Mouse (Mus musculus) liver, embryonic 16.5 days (tissue): ENCODE results near the gene Cib1. TPM values are rescaled to one million over a fixed set of nuclear protein-coding genes. Genes with fewer than 3 reads are reported as not detected.

Source experiments
- ATAC-seq: fragments of 200-750 bp; cut with Nextera tagmentation; 2 replicates; pipeline ENCODE4 v1.8.0; 2017; ENCODE audit warnings: low read depth, mild to moderate bottlenecking, moderate number of reproducible peaks, moderate library complexity
- H3K27ac ChIP-seq: fragments of 300-500 bp; sonication (generic); 2 replicates; pipeline ENCODE4 v1.5.1; 2014; ENCODE audit warnings: mild to moderate bottlenecking, low read length
- H3K27me3 ChIP-seq: fragments of 300-500 bp; sonication (generic); 2 replicates; pipeline ENCODE4 v1.6.1; 2014; ENCODE audit warnings: low read depth, low read length, mixed read lengths; ENCODE audit not compliant: control insufficient read depth, insufficient read depth
- H3K36me3 ChIP-seq: fragments of 300-500 bp; sonication (generic); 2 replicates; pipeline ENCODE4 v1.6.1; 2014; ENCODE audit warnings: mild to moderate bottlenecking; ENCODE audit not compliant: control insufficient read depth, insufficient read depth
- H3K4me1 ChIP-seq: fragments of 300-500 bp; sonication (generic); 2 replicates; pipeline ENCODE4 v1.6.1; 2014; ENCODE audit warnings: low read depth, low read length, mixed read lengths; ENCODE audit not compliant: control insufficient read depth
- H3K4me2 ChIP-seq: fragments of 300-500 bp; sonication (generic); 2 replicates; pipeline ENCODE4 v1.6.1; 2014; ENCODE audit warnings: low read depth, low read length, mixed read lengths
- H3K4me3 ChIP-seq: fragments of 300-500 bp; sonication (generic); 2 replicates; pipeline ENCODE4 v1.5.1; 2014; ENCODE audit warnings: low read depth, mild to moderate bottlenecking, low read length
- H3K9ac ChIP-seq: fragments of 300-500 bp; sonication (generic); 2 replicates; pipeline ENCODE4 v1.6.1; 2014; ENCODE audit warnings: low read depth, low read length
- H3K9me3 ChIP-seq: fragments of 300-500 bp; sonication (generic); replicated peaks from 2 replicates; pipeline ENCODE4 v1.6.1; 2016; ENCODE audit warnings: low read length; ENCODE audit not compliant: control insufficient read depth
- WGBS: fragments of 180-500 bp; shearing (Covaris S2); extraction: QIAGEN DNeasy Blood & Tissue Kit; methylation state at CpG from one replicate; pipeline ENCODE4 v1.1.7; 2014; ENCODE audit not compliant: insufficient replicate concordance; 5-methylcytosine and 5-hydroxymethylcytosine counted together
- polyA plus RNA-seq: library from polyadenylated mRNA; unstranded; fragments of >200 nt; fragmentation: Nextera tagmentation; extraction: Ambion mirVana; gene quantifications from 2 replicates; pipeline ENCODE4 v1.2.1, GENCODE M21; 2015

Cib1 gene
- polyA plus RNA-seq, 1 experiment from 2014 or later, result 77.0 TPM

DNA sequence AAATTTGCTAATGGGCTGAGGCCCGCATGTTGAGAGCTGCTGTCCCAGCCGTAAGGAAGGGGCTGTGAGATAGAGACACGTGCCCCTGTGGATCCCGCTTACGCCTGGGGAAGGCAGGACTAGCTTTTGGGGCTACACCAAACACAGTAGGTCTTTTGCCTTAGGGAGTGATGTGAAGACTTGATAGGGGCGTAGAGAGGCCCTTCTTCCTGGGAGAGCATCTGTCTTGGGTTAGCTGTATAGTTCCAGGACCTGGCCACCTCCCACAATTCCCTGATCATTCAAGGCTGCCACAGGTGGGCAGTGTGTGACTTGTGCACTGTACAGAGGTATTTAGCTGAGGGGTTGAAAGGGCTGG is 32.0 kb downstream of the Cib1 start:
- H3K27me3 ChIP-seq, result no peaks in the 10 kb centered on the region
- H3K9me3 ChIP-seq, result no peaks in the 10 kb centered on the region
- peak overlapping the region; percentile 99 for H3K9ac ChIP-seq
- peak overlapping the region; percentile 90 for H3K27ac ChIP-seq
- H3K4me1 ChIP-seq, result peaks cover 87% of the 10 kb centered on the region
- H3K4me3 ChIP-seq, result peak overlapping the region; percentile 98
- H3K36me3 ChIP-seq, result peaks cover 10% of the 10 kb centered on the region; the same call in 1 of the 2 replicates
- ATAC-seq, result no peak
- WGBS, result 62% methylated on average over 6 of the region's 6 CpGs
- H3K4me2 ChIP-seq, result peak overlapping the region; percentile 96

DNA sequence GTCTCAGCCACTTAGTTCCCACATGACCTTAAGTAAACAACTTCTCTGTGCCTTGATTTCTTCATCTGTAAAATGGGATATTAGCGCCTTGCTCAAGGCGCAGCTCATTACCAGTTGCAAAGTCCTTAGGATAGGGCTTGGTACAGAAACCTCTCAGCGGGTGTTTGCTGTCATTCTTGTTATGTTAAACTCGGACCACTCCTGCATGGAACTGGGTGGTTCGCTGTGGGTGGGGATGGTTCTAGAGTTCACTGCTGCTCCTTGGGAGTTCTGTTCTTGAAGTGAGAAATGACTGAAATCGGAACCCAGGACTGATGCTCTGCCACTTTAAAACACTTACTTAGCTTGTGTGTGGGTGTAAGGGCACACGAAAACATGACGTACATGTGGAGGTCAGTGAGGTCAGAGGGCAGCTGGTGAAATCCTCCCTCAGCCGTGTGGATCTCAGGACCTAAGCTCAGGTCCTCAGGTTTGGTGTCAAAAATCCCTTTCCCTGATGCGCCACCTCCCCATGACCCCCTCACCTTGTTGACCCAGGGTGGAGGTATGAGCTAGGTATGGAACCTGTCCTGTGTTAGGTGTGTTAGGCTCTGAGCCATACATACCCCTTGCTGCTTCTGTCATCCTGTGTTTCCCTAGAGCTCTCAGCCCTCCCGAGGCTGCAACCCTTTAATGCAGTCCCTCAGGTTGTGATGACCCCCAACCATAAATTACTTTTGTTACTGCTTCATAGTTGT is 32.6 kb downstream of the Cib1 start:
- H3K4me1 ChIP-seq, result peaks cover 87% of the 10 kb centered on the region

DNA sequence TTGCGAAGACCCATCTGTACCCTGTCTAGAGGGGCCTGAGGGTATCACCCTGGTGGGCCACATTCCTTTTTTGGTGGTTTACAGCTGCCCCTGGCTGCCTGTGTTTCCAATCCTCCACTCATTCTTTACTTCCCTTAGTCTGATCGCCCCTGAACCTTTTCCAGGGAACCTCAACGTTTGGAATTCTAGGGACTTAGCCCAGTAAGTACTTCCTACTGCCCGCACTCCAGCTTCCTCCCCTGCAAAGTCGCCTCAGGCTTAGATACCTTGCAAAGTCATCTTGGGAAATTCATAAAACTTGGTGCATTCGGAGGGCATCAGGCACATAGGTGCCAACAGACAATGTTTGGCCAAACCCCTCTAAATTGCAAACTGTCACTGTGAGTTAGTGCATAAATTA is 33.3 kb downstream of the Cib1 start:
- 20% methylated on average over 6 of the region's 6 CpGs for WGBS
- Histone ChIP-seq H3K4me1 (peaks cover 87% of the 10 kb centered on the region), H3K4me3 (peak overlapping the region; percentile 98), H3K9ac (peak overlapping the region; percentile 99), H3K27me3 (no peaks in the 10 kb centered on the region), H3K9me3 (no peaks in the 10 kb centered on the region), H3K36me3 (peaks cover 10% of the 10 kb centered on the region; the same call in 1 of the 2 replicates), H3K27ac (peak overlapping the region; percentile 90), H3K4me2 (peak overlapping the region; percentile 96)
- no peak for ATAC-seq

More for the DNA sequence above, 32.6 kb downstream of the Cib1 start:
- H3K36me3 ChIP-seq, result peaks cover 10% of the 10 kb centered on the region; the same call in 1 of the 2 replicates
- H3K9ac ChIP-seq, result peak overlapping the region; percentile 99
- H3K4me2 ChIP-seq, result peak overlapping the region; percentile 96
- no peak for ATAC-seq
- H3K27me3 ChIP-seq, result no peaks in the 10 kb centered on the region
- peak overlapping the region; percentile 90 for H3K27ac ChIP-seq
- H3K4me3 ChIP-seq, result peak overlapping the region; percentile 98
- WGBS, result 72% methylated on average over 11 of the region's 11 CpGs
- no peaks in the 10 kb centered on the region for H3K9me3 ChIP-seq

DNA sequence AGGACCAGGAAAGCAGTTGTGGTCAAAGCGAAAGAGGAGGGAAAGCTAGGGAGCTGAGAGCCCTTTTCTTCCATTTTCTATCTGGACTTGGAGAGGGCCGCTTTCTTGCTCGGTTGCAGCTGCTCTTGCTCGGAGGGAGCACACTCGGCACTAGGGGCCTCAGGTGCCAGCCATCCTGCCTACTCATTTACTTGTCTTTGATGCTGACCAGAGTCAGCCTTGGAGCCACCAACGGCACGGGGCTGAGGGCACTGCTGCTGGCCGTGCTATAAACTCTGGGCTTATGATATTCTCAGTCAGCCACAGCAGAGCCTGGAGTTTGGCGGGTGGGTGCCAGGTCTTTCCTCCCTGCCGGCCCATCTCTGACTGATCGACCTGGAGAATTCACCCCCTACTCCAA is 33.8 kb downstream of the Cib1 start:
- peak overlapping the region; percentile 96 for H3K4me2 ChIP-seq
- H3K9me3 ChIP-seq, result no peaks in the 10 kb centered on the region
- peaks cover 10% of the 10 kb centered on the region; the same call in 1 of the 2 replicates for H3K36me3 ChIP-seq
- peaks cover 87% of the 10 kb centered on the region for H3K4me1 ChIP-seq
- no peaks in the 10 kb centered on the region for H3K27me3 ChIP-seq
- peak; percentile 14 for ATAC-seq
- H3K4me3 ChIP-seq, result peak overlapping the region; percentile 98
- peak overlapping the region; percentile 99 for H3K9ac ChIP-seq
- H3K27ac ChIP-seq, result peak overlapping the region; percentile 90
- 0% methylated on average over 11 of the region's 11 CpGs for WGBS

DNA sequence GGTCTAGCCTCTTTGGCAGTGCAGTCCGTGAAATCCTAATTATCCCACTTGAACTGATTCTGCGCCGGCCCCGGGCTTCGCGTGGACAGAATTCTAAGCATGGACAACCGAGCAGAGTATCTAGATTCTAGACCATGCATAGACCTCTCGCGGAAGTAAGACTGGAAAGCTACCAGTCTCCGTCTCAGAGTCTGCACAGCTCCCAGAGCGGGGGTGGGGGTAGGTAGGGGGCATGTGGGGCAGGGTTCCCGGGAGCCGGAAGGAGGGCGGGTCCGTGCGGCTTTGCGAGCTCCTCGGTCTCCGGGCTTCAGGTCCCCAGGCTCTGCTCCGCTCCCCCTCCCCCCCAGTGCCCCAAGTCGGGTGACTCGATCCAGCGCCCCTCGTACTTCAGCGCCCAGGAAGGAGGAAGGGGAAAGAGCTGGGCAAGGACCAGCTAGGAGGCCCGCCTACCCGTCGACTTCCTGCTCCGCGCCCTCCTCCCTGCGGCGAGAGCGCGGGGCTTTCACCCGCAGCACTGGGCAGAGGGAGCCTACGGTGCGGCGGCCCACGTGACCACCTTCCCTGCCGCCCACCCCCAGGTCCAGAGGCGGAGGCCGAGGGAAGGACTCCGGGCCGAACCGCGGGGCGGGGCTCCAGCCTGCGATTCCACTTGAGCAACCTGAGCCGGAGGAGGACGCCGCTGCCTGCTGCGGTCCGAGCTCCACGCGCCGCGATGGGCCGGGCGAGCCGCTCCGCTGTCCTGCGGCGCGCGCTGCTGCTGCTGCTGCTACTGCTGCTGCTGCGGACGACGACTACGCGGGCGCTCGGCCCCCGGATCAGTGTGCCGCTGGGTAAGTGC is 34.5 kb downstream of the Cib1 start:
- Histone ChIP-seq H3K4me3 (peak overlapping the region; percentile 98), H3K4me2 (peak overlapping the region; percentile 96), H3K27me3 (no peaks in the 10 kb centered on the region), H3K27ac (peak overlapping the region; percentile 90), H3K9ac (peak overlapping the region; percentile 99), H3K4me1 (peaks cover 86% of the 10 kb centered on the region), H3K9me3 (no peaks in the 10 kb centered on the region), H3K36me3 (peaks cover 10% of the 10 kb centered on the region; the same call in 1 of the 2 replicates)
- ATAC-seq, result peak; percentile 78
- under 1% methylated on average over 73 of the region's 74 CpGs for WGBS

DNA sequence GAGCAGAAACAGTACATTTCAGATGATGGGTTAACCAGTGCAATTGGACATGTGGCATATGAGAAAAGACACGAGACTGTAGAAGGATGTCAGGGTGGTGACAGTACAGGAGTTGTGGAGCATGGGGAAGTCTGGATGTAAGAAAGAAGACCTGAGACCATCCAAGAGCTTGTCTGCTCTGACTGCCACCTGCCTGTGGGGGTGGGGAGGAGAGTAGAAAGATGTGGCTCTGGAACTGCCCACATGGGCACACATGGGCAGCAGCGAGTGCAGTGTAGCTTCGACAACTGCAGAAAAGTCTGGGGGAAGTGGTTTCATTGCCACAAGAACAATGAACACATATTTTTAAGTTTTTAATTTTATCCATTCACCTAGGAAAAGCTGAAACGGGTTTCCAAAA is 35.2 kb downstream of the Cib1 start:
- peak overlapping the region; percentile 98 for H3K4me3 ChIP-seq
- peak overlapping the region; percentile 96 for H3K4me2 ChIP-seq
- ATAC-seq, result no peak
- no peaks in the 10 kb centered on the region for H3K27me3 ChIP-seq
- H3K9me3 ChIP-seq, result no peaks in the 10 kb centered on the region
- H3K27ac ChIP-seq, result peak overlapping the region; percentile 90
- H3K4me1 ChIP-seq, result peaks cover 86% of the 10 kb centered on the region
- peaks cover 10% of the 10 kb centered on the region; the same call in 1 of the 2 replicates for H3K36me3 ChIP-seq
- 10% methylated on average over 4 of the region's 4 CpGs for WGBS
- peak overlapping the region; percentile 35; the same call in 1 of the 2 replicates for H3K9ac ChIP-seq

DNA sequence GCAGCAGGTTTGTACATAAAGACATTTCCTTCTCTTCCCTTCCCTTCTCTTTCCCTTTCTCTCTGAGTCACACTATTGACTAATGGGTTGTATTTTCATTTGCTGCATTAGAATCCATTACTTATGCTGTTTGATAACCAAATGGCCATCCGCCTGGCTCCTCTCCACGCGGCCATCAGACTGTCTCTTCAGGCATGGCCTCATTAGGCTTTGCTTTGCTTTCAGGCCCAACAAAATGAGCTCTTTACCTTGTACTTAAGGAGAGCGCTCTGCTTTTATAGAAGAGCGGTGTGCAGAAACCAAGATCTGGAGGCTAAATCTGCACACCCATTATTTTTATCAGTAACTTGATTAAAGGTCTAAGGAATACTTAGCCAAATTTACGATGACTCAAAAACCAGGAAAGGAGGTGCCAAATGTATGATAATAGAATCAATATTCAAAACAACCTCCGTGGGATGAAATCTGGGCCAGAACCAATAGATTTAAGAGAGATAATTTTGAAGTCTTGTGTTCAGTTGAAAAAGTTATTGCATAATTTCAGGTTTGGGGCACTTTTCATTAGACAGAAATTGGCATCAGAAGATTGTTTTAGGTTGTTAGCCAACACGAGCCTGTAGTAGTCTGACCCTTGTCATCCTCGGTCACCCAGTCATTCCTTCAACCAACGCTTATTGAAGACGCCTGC is 36.9 kb downstream of the Cib1 start:
- Histone ChIP-seq H3K27me3 (no peaks in the 10 kb centered on the region), H3K27ac (peak overlapping the region; percentile 51), H3K4me2 (peak overlapping the region; percentile 36; the same call in 1 of the 2 replicates), H3K4me1 (peaks cover 85% of the 10 kb centered on the region), H3K36me3 (no peaks in the 10 kb centered on the region), H3K4me3 (0 out of 2 replicates have a peak overlapping the region, but pooled peaks have one; percentile 15), H3K9ac (peak overlapping the region; percentile 50), H3K9me3 (no peaks in the 10 kb centered on the region)
- no peak for ATAC-seq
- 81% methylated on average over 10 of the region's 11 CpGs for WGBS

DNA sequence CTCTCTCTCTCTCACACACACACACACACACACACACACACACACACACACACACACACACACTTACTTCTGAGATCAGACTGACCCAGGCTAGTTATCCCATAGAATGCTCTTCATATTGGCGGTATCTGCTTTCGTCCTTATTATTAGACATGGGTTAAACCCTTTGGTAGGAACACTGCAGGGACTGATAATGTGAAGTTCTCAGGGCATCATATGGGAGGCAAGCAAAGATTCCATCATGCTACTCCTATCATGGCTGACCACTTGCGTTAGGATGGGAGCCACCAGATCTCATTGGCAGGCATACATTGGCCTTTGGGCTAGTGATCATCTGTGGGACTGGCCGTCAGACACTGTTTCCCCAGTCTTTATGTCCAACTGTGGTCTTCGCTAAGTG is 37.5 kb downstream of the Cib1 start:
- H3K4me1 ChIP-seq, result peaks cover 80% of the 10 kb centered on the region
- ATAC-seq, result 0 out of 2 replicates have a peak, but pooled peaks have one; percentile 2
- H3K27ac ChIP-seq, result peak overlapping the region; percentile 51
- no peaks in the 10 kb centered on the region for H3K27me3 ChIP-seq
- peak overlapping the region; percentile 36; the same call in 1 of the 2 replicates for H3K4me2 ChIP-seq
- no peaks in the 10 kb centered on the region for H3K36me3 ChIP-seq
- no peaks in the 10 kb centered on the region for H3K9me3 ChIP-seq
- H3K4me3 ChIP-seq, result 0 out of 2 replicates have a peak overlapping the region, but pooled peaks have one; percentile 15
- H3K9ac ChIP-seq, result peak overlapping the region; percentile 50
- 43% methylated on average over 5 of the region's 5 CpGs for WGBS
